Mouse (Mus musculus): ENCODE measurements at regions not wholly inside any gene's neighbourhood (a gene's known extent, or its start where the extent isn't known, plus 50 kb on each side); places are given as distances from the start of the nearest gene placed in this dataset.

- H3K4me1 ChIP-seq = peaks cover 8% of the 10 kb centered on the region
- no peak overlapping the region for H3K27ac ChIP-seq
- H3K9me3 ChIP-seq (replicated peaks) = no peaks in the 10 kb centered on the region
- H3K4me2 ChIP-seq = no peak overlapping the region
- no peak for ATAC-seq
- H3K27me3 ChIP-seq = peaks cover 5% of the 10 kb centered on the region; the same call in 1 of the 2 replicates
- H3K4me3 ChIP-seq = no peak overlapping the region
- no peak overlapping the region for H3K9ac ChIP-seq
- no peaks in the 10 kb centered on the region for H3K36me3 ChIP-seq (ENCODE audit: poor library complexity, severe bottlenecking)
- WGBS = 82% methylated on average over 5 of the region's 5 CpGs
Observed at GRCm38 (mm10) chr11:19767316-19767715, 156.9 kb upstream of the Spred2 start.

GRCm38 (mm10) chr11:19767871-19768270 is 156.3 kb upstream of the Spred2 start:
- Histone ChIP-seq H3K9ac (no peak overlapping the region), H3K4me3 (no peak overlapping the region), H3K4me2 (no peak overlapping the region), H3K27me3 (peaks cover 2% of the 10 kb centered on the region; the same call in 1 of the 2 replicates), H3K27ac (no peak overlapping the region), H3K4me1 (peaks cover 8% of the 10 kb centered on the region), H3K36me3 (ENCODE audit: poor library complexity, severe bottlenecking) (no peaks in the 10 kb centered on the region), H3K9me3 (replicated peaks) (no peaks in the 10 kb centered on the region)
- WGBS = 91% methylated on average over 9 of the region's 9 CpGs
- ATAC-seq = no peak

DNA sequence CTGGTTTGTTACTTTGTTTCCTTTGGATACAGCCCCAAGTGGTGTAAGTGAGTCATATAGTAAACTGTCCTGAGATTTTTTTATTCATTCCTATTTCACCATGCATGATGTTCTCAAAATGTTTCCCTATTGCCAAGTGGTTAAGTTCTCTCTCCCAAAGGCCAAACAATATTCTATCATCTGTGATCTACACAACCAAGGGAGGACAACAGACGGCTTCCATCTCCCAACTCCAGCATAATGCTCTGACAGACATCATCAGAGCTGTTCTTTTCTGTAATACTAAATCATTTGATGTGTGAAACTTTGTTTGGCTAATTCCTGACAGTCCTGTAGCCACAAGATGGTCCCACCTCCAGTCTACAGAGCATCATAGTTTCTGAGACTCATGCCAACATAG is 155.2 kb upstream of the Spred2 start:
- H3K4me3 ChIP-seq = no peak overlapping the region
- no peaks in the 10 kb centered on the region for H3K36me3 ChIP-seq (ENCODE audit: poor library complexity, severe bottlenecking)
- H3K27ac ChIP-seq = no peak overlapping the region
- H3K9ac ChIP-seq = no peak overlapping the region
- no peak for ATAC-seq
- H3K9me3 ChIP-seq (replicated peaks) = no peaks in the 10 kb centered on the region
- 88% methylated on average over 1 of the region's 1 CpGs for WGBS
- no peaks in the 10 kb centered on the region for H3K27me3 ChIP-seq
- peaks cover 10% of the 10 kb centered on the region for H3K4me1 ChIP-seq
- no peak overlapping the region for H3K4me2 ChIP-seq

DNA sequence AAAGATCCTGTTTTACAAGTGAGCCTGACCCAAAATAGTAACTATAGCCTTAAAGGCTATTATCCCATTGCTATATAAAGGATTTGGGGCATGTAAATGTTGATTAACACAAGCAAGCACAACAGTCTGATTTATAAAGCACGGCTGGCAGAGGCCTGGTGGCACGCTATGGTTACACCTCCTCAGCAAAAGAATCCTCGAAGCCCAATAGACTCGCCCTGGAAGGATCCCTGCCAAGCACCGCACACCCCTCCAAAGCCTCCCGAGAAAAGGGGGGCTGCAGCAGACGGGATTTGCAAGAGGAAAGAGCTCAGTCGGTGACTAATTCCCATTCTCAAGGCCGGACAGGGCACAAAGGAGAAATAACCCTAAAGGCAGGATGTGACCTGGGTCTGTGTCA is 150.2 kb upstream of the Spred2 start:
- peak; percentile 55; the same call in 1 of the 2 replicates for ATAC-seq
- Histone ChIP-seq H3K9me3 (replicated peaks) (no peaks in the 10 kb centered on the region), H3K4me2 (no peak overlapping the region), H3K27me3 (no peaks in the 10 kb centered on the region), H3K27ac (no peak overlapping the region), H3K36me3 (ENCODE audit: poor library complexity, severe bottlenecking) (no peaks in the 10 kb centered on the region), H3K4me3 (no peak overlapping the region), H3K4me1 (peaks cover 5% of the 10 kb centered on the region), H3K9ac (no peak overlapping the region)
- WGBS = 5% methylated on average over 9 of the region's 9 CpGs

- H3K4me2 ChIP-seq = no peak overlapping the region
- H3K27me3 ChIP-seq = no peaks in the 10 kb centered on the region
- peaks cover 5% of the 10 kb centered on the region for H3K4me1 ChIP-seq
- H3K9me3 ChIP-seq (replicated peaks) = no peaks in the 10 kb centered on the region
- no peak for ATAC-seq
- no peak overlapping the region for H3K9ac ChIP-seq
- H3K4me3 ChIP-seq = no peak overlapping the region
- 94% methylated on average over 4 of the region's 4 CpGs for WGBS
- no peaks in the 10 kb centered on the region for H3K36me3 ChIP-seq (ENCODE audit: poor library complexity, severe bottlenecking)
- H3K27ac ChIP-seq = no peak overlapping the region
Observed at GRCm38 (mm10) chr11:19775741-19776140, 148.4 kb upstream of the Spred2 start.

- Histone ChIP-seq H3K4me1 (peaks cover 5% of the 10 kb centered on the region), H3K9ac (no peak overlapping the region), H3K36me3 (ENCODE audit: poor library complexity, severe bottlenecking) (no peaks in the 10 kb centered on the region), H3K4me3 (no peak overlapping the region), H3K9me3 (replicated peaks) (no peaks in the 10 kb centered on the region), H3K27me3 (no peaks in the 10 kb centered on the region), H3K27ac (no peak overlapping the region), H3K4me2 (no peak overlapping the region)
- no peak for ATAC-seq
- 84% methylated on average over 9 of the region's 9 CpGs for WGBS
Observed at GRCm38 (mm10) chr11:19776473-19777200, 147.5 kb upstream of the Spred2 start.

GRCm38 (mm10) chr11:19778191-19778590 is 146.0 kb upstream of the Spred2 start:
- 87% methylated on average over 2 of the region's 2 CpGs for WGBS
- H3K9ac ChIP-seq = no peak overlapping the region
- ATAC-seq = no peak

DNA sequence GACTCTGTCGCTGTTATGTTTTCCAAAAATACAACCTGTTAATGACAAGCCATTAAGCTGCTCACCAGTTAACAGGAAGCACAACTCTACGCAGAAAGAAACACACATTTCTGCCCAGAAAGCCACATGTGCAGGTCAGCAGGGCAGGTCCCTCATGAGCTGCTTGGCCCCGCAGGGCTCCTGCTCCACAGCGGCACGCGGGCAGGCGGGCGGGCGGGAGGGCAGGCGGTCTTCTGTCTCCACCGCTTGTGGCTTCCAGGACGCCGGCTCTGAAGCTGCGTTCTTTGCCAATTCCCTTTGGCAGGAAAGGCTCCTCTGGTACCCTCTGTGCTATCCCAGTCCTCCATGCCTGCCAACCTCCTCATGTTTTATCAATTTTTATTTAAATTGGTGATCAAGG is 139.1 kb upstream of the Spred2 start:
- Histone ChIP-seq H3K9me3 (replicated peaks) (no peaks in the 10 kb centered on the region), H3K9ac (no peak overlapping the region), H3K36me3 (ENCODE audit: poor library complexity, severe bottlenecking) (no peaks in the 10 kb centered on the region), H3K4me3 (no peak overlapping the region), H3K27ac (no peak overlapping the region), H3K4me1 (no peaks in the 10 kb centered on the region), H3K4me2 (no peak overlapping the region), H3K27me3 (no peaks in the 10 kb centered on the region)
- WGBS = 63% methylated on average over 14 of the region's 14 CpGs
- no peak for ATAC-seq

More at GRCm38 (mm10) chr11:19778191-19778590, 146.0 kb upstream of the Spred2 start:
- no peaks in the 10 kb centered on the region for H3K36me3 ChIP-seq (ENCODE audit: poor library complexity, severe bottlenecking)
- H3K4me1 ChIP-seq = peaks cover 5% of the 10 kb centered on the region
- no peak overlapping the region for H3K4me3 ChIP-seq
- no peak overlapping the region for H3K27ac ChIP-seq
- no peak overlapping the region for H3K4me2 ChIP-seq
- H3K9me3 ChIP-seq (replicated peaks) = no peaks in the 10 kb centered on the region
- no peaks in the 10 kb centered on the region for H3K27me3 ChIP-seq

DNA sequence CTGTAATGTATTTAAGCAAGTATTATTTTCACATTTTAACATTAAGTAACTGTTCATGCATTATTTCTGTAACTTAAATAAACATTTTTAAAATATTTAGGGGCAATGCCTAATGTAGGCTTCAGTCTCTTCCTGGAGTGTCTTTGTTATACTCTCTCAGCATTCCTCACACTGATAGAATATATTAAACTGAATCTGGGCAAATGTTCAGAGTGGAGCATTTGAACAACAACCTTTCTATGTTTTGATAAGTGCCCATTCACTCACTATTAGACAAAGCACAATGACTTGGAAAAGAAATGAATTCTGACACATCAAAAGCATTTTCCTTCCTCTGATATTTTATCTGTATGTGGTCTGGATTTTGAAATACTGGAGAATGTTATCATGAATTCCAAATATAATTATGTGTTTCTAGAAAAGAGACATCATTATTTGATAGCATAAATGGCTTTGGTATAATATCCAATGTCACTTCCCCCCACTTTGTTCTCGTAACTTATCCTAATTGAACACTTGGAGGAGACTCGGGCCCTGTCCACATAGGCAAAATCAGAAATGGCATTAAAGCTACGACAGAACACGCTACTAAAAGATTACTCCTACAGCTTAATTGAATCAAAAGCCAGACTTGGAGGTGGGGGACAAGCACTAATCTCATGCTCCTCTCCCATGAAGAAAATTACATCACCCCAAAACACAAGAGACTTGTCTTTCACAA is 127.1 kb upstream of the Spred2 start:
- 67% methylated on average over 4 of the region's 4 CpGs for WGBS

DNA sequence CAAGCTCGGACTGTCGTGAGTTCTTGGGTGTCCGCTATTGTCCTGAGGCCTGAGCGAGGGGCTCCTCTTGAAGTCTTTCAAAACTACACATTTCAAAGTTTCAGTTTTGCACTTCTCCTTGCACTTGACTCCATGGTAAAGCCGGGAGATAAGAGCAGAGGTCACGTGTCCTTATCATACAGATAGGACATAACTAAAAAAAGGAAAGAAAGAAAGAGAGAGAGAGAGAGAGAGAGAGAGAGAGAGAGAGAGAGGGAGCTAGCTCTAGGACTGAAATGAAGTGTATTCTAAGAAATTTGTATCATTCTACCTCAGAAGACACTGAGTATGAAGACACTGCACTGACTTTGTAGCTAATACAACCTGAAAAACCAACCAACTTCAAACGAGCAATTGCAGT is 114.8 kb upstream of the Spred2 start:
- no peak overlapping the region for H3K4me2 ChIP-seq
- no peak overlapping the region for H3K27ac ChIP-seq

More for the DNA sequence above, 127.1 kb upstream of the Spred2 start:
- Histone ChIP-seq H3K9me3 (replicated peaks) (no peaks in the 10 kb centered on the region), H3K4me2 (no peak overlapping the region), H3K36me3 (ENCODE audit: poor library complexity, severe bottlenecking) (no peaks in the 10 kb centered on the region), H3K9ac (no peak overlapping the region), H3K27ac (no peak overlapping the region), H3K4me3 (no peak overlapping the region), H3K4me1 (no peaks in the 10 kb centered on the region), H3K27me3 (no peaks in the 10 kb centered on the region)
- no peak for ATAC-seq

GRCm38 (mm10) chr11:19811271-19811991 is 112.7 kb upstream of the Spred2 start:
- Histone ChIP-seq H3K4me1 (peaks cover 10% of the 10 kb centered on the region; the same call in 1 of the 2 replicates), H3K36me3 (ENCODE audit: poor library complexity, severe bottlenecking) (no peaks in the 10 kb centered on the region), H3K4me3 (no peak overlapping the region), H3K9me3 (replicated peaks) (no peaks in the 10 kb centered on the region), H3K4me2 (no peak overlapping the region), H3K9ac (no peak overlapping the region), H3K27ac (no peak overlapping the region), H3K27me3 (no peaks in the 10 kb centered on the region)
- WGBS = 12% methylated on average over 12 of the region's 12 CpGs
- ATAC-seq = peak; percentile 53; the same call in 1 of the 2 replicates

More for the DNA sequence above, 114.8 kb upstream of the Spred2 start:
- Histone ChIP-seq H3K36me3 (ENCODE audit: poor library complexity, severe bottlenecking) (no peaks in the 10 kb centered on the region), H3K4me1 (peaks cover 10% of the 10 kb centered on the region; the same call in 1 of the 2 replicates), H3K4me3 (no peak overlapping the region), H3K9ac (no peak overlapping the region), H3K9me3 (replicated peaks) (no peaks in the 10 kb centered on the region), H3K27me3 (no peaks in the 10 kb centered on the region)
- 91% methylated on average over 7 of the region's 7 CpGs for WGBS
- no peak for ATAC-seq
